Mouse (Mus musculus) hindlimb bud, embryonic 11.5 days (tissue): Measurements from ENCODE around the gene Rffl.
"Not testable (repeated sequence)": the region's sequence is repeated elsewhere in the genome, so short reads cannot be mapped to it uniquely, and the experiment has no call there.

Experiments
- DNase-seq: peaks from one replicate; pipeline ENCODE4 v3.0.0-alpha.2; 2012; ENCODE audit warnings: low read depth, low spot score; ENCODE audit errors: extremely low spot score

The Rffl gene

DNA sequence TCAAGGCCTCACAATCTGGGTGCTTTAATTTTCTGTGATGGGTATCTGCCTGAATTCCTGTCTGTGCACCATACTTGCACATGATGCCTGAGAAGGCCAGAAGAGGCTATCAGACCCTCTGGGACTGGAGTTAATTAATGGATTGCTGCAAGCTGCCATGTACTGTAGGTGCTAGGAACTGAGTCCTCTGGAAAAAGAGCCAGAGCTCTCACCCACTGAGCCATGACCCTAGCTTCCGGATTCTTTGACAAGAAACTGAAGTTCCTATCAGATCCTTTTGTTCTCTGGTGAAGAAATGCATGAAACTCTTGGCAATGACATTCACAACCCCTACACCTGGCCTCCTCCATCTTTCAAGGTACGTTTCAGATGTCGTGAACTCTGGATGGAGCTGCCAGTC is 24.1 kb downstream of the Rffl start:
- no peak for DNase-seq

- no peak for DNase-seq
These were observed 25.0 kb downstream of the Rffl start for GRCm38 (mm10) chr11:82846079-82846436.

- no peak for DNase-seq
These were observed 25.5 kb downstream of the Rffl start for GRCm38 (mm10) chr11:82845415-82846078.

- DNase-seq, result no peak
These were observed 26.1 kb downstream of the Rffl start for GRCm38 (mm10) chr11:82844771-82845414.

- DNase-seq, result no peak
These were observed 32.5 kb downstream of the Rffl start for GRCm38 (mm10) chr11:82838511-82838910.

DNA sequence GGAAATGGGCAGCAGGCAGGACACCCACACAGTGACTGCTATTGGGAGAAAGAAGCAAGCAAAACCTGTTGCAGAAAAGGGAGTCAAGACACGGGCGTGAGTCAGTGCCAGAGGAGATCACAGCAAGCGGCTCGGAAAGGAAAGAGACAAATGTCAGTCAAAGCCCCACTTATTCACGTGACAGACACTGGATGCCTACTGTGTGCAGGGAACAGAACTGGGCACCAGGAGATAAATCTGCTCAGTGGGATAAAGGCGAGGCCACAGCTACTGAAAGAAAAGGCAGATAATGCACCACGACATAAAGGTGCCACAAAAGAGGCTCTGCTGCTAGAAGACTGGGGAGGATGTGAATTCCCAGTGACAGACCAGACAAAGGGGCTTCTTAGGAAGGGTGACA is 33.2 kb downstream of the Rffl start:
- no peak for DNase-seq

GRCm38 (mm10) chr11:82837192-82837591 is 33.8 kb downstream of the Rffl start:
- no peak for DNase-seq

DNA sequence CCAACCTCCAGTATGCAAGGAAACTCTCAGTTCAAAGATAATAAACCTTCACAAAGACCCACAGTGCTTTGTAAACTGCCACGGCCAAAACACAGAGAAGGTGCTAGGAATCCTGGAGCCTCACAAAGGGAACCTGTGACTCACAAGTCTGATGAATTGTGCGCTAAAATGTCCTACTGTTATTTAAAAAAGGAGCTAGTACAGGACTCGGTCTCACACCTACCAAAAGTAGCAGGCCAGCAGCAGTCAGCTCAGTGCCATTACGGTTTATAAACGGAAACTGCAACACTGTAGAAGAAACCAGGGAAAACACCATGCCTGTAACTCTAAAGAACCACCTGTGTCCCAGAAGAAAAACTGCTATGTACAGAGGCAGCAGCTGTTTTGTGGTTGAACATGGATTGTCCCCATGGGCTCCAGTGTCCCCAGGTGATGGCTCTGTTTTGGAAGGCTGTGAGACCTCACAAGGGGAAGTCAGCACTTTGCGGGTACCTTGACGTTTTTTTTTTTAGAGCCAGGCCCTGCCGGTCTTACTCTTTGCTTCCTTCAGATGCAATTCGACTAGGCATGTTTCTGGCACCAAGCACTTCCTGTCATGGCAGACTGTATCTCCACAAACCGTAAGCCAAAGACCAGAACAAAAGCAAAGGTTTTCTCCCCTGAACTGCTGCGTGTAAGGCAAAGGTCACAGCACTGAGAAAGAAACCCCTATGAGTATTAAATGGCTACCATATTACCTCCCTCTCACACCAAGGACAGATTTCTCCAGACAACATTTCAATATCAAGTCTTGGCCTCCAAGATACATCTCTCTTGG is 35.2 kb downstream of the Rffl start:
- DNase-seq, result no peak

- DNase-seq, result not testable (repeated sequence)
These were observed 36.7 kb downstream of the Rffl start for GRCm38 (mm10) chr11:82834359-82834758.

- DNase-seq, result no peak
These were observed 37.1 kb downstream of the Rffl start for GRCm38 (mm10) chr11:82833929-82834328.

DNA sequence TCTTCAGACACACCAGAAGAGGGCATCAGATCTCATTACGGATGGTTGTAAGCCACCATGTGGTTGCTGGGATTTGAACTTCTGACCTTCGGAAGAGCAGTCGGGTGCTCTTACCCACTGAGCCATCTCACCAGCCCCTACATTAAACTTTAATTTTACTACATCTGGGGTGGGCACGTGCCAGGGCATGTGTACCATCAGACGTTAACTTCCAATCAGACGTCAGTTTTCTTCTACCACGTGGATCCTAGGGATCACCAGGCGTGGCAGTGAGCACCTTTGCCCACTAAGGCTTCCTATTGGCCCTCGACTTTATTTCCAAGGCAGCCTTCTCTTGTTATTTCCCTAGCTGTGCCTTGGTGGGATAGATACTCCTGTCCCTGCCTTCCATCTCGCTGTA is 38.6 kb downstream of the Rffl start:
- DNase-seq, result not testable (repeated sequence)

- no peak for DNase-seq
These were observed 39.8 kb downstream of the Rffl start for GRCm38 (mm10) chr11:82831008-82831893.

DNA sequence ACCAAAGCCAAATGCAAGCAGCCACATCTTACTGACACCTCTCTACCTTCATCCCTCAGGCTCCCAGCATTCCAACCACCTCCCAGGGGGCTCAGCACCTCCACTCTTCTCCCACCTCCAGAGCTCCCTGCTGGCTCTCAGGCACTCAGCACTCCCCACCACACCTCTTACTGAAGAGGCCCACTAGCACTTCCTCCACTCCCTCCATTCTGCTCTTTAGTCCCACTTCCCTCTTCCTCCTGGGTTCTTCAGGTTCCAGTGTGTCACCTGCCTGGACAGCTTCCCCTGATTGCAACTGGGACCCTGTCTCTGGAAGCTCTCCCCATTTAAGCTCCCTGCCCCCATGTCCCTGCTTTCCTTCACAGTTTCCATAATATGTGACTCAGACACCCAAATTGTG is 44.2 kb downstream of the Rffl start:
- DNase-seq, result no peak

- no peak for DNase-seq
These were observed 50.1 kb downstream of the Rffl start for GRCm38 (mm10) chr11:82820788-82821456.

DNA sequence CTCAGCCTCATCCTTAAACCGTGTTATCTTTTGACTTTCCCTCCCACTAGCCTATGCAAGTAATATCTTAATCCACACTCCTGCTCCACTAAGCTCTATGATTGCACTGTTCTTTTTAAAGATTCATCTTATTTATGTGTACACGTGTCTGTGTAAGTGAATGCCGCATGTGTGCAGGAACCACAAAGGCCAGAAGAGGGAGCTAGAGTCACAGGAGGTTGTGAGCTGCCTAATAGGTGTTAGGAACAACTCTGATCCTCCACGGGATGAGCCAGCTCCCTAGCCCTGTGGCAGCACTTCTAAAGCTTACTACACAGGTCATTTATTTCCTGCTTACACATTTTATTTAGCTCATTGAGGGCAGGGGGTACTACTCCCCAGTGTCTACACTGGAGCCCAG is 51.7 kb downstream of the Rffl start:
- DNase-seq, result no peak

DNA sequence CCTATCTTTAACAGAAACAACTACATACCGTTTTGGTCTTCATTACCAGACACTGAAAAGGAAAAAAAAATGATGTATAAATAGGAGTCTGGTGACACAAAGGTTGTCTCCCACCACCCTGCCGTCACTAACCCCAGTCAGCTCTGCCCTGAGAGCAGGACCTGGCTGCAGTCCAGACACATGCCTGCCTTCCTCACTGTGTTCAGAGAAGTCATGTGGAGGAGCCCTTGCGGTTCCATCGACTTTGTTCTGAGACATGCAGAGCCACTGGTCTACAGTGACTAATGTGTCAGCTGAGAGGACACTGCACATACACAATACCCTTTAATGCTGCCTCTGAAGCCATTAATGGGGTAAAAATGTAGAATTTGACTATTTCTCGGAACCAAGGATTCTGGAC is 62.5 kb downstream of the Rffl start:
- no peak for DNase-seq

GRCm38 (mm10) chr11:82807370-82807769 is 63.6 kb downstream of the Rffl start:
- DNase-seq, result no peak

- no peak for DNase-seq
These were observed 64.4 kb downstream of the Rffl start for GRCm38 (mm10) chr11:82806656-82807055.

GRCm38 (mm10) chr11:82783453-82783852 is 87.6 kb downstream of the Rffl start:
- no peak for DNase-seq

GRCm38 (mm10) chr11:82782197-82782596 is 88.8 kb downstream of the Rffl start:
- no peak for DNase-seq
